Mouse (Mus musculus): ENCODE results near the gene Olfr403. TPM values are rescaled to one million over a fixed set of nuclear protein-coding genes. Genes with fewer than 3 reads are reported as not detected.
"Not testable (repeated sequence)": the region's sequence is repeated elsewhere in the genome, so short reads cannot be mapped to it uniquely, and the experiment has no call there.

Olfr403 gene
- total RNA-seq (2015; ENCODE audit: low replicate concordance) (not detected in 2 replicates), total RNA-seq (2017; ENCODE audit: low replicate concordance) (not detected in 2 replicates)

DNA sequence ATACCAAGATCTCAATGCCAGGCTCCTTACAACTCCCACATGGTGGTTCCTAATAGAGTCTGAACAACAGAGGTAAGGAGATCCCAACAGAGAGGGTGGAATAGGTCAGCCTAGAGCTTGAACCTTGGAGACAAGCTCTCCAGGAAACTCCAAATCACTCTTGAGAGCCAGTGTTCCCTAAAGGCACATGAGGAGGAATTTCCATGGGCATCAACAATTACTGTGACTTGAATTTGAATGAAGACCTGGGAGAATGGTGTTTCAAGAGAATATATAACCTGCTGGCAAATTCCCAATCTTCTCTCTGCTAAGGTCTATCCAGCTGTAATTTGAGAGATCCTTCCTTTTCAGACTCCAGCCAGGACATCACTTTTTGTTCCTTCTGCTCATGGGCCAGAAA lies at the start of gene Olfr403:
Gene Olfr403 (plus strand): TSS at position 301 of the 400 bp plus-strand sequence.
- no peak for ATAC-seq (replicated peaks; ENCODE audit: low FRiP score, poor library complexity, severe bottlenecking)

DNA sequence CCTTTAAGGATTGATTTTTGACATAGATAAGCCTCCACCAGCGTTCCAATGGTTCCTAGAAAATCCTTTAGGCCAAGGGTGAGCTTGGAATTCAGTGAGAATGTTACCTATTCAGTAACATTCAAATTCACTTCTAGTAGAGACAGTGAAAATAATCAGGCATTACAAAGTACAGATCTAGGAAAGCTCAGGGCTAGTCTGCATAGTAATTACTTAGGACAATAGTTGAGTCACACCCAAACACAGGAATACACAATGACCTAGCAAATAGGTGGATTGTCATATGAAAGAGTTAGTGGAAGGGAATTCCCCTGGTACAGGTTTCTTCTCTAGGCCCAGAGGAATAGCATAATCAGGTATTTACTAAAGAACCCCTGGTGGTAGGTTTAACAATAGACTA lies 46.0 kb upstream of the Olfr403 start:
- ATAC-seq (replicated peaks; ENCODE audit: low FRiP score, poor library complexity, severe bottlenecking) = not testable (repeated sequence)

DNA sequence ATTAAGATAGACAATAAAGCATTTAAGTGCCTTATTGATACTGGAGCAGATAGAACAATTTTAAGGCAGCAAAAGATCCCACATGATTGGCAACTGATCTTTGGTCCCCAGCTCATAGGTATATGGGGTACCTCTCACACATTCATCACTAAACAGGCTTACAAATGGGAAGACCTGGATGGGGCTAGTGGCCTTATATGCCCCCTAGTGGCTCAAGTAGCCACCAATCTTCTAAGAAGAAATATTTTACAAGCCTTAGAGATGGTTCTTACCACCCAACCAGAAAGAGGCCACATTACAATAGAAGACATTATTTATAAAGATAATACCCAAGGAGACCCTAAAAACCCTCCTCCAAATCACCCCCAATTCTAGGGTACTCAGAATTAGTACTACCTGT lies 40.2 kb upstream of the Olfr403 start:
- no peak for ATAC-seq (replicated peaks; ENCODE audit: low FRiP score, poor library complexity, severe bottlenecking)

DNA sequence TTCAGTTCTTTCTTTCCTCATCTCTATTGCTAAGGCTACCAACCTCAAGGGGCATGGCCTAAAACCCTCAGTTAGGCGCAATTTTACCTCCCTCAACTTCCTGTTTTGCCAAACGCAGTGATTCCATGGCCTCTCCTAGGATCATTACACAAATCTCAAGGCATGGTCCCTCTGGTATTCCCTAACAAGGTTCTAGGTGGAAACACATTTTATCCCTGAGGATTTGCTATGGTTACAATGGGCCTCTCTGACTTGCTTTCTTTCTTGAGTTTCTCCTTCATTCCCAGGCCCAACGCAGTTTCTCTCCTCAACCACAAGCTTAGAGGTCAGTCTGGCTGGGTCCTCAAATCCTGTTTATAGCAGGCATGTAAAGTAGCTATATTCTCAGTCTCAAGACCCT lies 32.8 kb upstream of the Olfr403 start, which contains the start of gene Olfr402:
Gene Olfr402 (plus strand): TSS at position 301 of the 400 bp plus-strand sequence.
- no peak for ATAC-seq (replicated peaks; ENCODE audit: low FRiP score, poor library complexity, severe bottlenecking)

DNA sequence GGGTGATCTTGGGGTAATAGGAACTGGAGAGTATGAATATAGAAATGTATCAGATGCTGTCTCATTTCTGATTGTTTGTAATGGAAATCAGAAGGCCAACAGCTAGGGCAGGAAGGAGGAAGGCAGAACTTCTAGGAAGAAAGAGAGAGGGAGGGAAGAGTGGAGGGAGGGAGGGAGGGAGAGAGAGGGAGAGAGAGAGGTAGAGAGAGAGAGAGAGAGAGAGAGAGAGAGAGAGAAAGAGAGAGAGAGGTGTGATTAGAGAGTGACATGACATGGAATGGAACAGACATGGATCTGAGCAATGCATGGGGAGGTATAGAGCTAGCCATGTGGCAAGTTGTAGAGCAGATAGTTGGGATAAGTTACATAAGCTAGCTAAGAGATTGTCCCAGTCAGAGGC lies 17.3 kb upstream of the Olfr403 start:
- ATAC-seq (replicated peaks; ENCODE audit: low FRiP score, poor library complexity, severe bottlenecking) = no peak

DNA sequence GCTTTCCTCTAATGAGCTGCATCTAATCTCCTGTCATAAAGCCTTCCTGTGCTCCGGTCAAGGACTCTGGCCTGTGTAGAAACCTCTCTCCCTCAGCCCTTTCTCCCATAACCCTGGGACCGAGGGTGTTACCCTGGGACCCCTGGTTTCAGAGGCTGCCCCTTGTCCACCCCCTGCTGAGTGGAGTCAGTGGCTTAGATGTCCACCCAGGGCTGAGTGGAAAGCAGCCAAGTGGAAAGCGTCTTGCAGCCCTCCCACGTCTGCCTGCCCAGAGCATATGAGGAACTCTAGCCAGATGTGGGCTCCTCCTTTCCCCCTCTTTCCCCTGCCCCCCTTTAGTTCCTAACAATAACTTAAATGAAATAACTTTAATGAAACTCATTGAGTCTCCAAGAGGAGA lies 2.9 kb upstream of the Olfr403 start:
- ATAC-seq (replicated peaks; ENCODE audit: low FRiP score, poor library complexity, severe bottlenecking) = no peak

DNA sequence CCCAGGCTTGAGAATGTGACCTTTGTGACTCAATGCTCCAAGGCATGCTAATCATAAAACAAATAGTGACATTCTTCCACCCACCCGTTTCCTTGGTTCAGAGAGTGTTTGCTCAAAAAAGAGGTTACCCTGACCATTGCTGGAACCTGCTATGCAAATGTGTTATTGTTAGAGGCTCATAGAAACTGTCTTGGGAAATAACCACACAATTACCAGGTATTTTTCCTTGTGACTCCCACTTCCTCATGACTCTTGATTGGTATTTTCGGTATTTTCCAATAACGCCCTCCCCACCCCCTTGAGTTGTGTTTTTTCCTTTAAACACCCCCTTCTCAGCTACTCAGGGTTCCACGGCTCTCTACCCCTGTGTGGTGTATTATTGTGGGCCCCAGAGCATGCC lies 2.3 kb upstream of the Olfr403 start:
- ATAC-seq (replicated peaks; ENCODE audit: low FRiP score, poor library complexity, severe bottlenecking) = no peak

DNA sequence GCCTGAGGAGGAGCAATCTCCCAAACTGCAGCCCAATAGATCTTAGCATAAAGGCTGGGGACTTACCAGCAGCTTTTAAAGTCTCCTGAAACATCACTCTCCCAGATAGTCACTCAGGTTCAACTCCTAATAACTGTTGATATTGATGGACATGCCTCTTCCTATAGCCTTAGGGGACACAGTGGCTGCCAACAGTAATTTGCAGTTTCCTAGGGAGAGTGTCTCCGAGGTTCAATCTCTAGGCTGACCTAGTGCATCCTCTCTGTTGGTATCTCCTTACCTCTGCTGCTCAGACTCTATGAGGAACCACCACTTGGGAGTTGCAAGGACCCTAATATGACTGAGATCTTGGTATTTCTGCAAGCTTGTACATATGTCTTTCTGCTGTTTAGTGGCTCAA lies 25.2 kb downstream of the Olfr403 start, which contains the start of gene Olfr43:
Gene Olfr43 (minus strand): TSS at position 101 of the 400 bp plus-strand sequence.
- ATAC-seq (replicated peaks; ENCODE audit: low FRiP score, poor library complexity, severe bottlenecking) = no peak

DNA sequence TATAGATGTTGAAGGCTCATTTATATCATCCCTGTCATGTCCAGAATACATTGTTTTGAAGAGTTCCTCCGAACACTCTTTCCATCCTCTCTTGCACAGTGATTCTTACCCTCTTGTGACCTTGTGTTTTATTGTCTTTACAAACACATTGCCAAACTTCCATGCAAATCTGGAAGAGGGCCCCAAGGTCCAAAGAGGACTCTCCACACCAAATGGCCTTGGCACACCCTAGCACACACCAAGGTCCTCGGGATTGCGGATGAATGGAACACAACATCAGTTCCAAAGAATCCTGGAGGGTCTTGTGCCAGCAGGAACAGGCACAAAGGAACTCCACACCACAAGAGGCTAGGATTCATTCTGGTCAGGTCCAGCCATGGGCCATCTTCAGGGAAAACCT lies 55.2 kb downstream of the Olfr403 start:
- ATAC-seq (replicated peaks; ENCODE audit: low FRiP score, poor library complexity, severe bottlenecking) = no peak

Other genes with a start within 250 kb of the Olfr403 start
- not detected in 2 replicates for gene Olfr23, start 249.6 kb upstream of the Olfr403 start, total RNA-seq (2015; ENCODE audit: low replicate concordance)
- not detected in 2 replicates for gene Olfr23, start 249.6 kb upstream of the Olfr403 start, total RNA-seq (2017; ENCODE audit: low replicate concordance)
- gene Olfr397, start 225.4 kb upstream of the Olfr403 start, total RNA-seq (2015; ENCODE audit: low replicate concordance) = not detected in 2 replicates
- gene Olfr397, start 225.4 kb upstream of the Olfr403 start, total RNA-seq (2017; ENCODE audit: low replicate concordance) = not detected in 2 replicates
- not detected in 2 replicates for gene Olfr398, start 195.8 kb upstream of the Olfr403 start, total RNA-seq (2015; ENCODE audit: low replicate concordance)
- not detected in 2 replicates for gene Olfr398, start 195.8 kb upstream of the Olfr403 start, total RNA-seq (2017; ENCODE audit: low replicate concordance)
- gene Olfr139, start 129.7 kb upstream of the Olfr403 start, total RNA-seq (2015; ENCODE audit: low replicate concordance) = not detected in 2 replicates
- gene Olfr139, start 129.7 kb upstream of the Olfr403 start, total RNA-seq (2017; ENCODE audit: low replicate concordance) = not detected in 2 replicates
- not detected in 2 replicates for gene Olfr399, start 129.6 kb upstream of the Olfr403 start, total RNA-seq (2015; ENCODE audit: low replicate concordance)
- not detected in 2 replicates for gene Olfr399, start 129.6 kb upstream of the Olfr403 start, total RNA-seq (2017; ENCODE audit: low replicate concordance)
- not detected in 2 replicates for gene Zfp616, start 116.3 kb upstream of the Olfr403 start, total RNA-seq (2015; ENCODE audit: low replicate concordance)
- not detected in 2 replicates for gene Zfp616, start 116.3 kb upstream of the Olfr403 start, total RNA-seq (2017; ENCODE audit: low replicate concordance)
- gene Olfr401, start 72.5 kb upstream of the Olfr403 start, total RNA-seq (2015; ENCODE audit: low replicate concordance) = not detected in 2 replicates
- not detected in 2 replicates for gene Olfr401, start 72.5 kb upstream of the Olfr403 start, total RNA-seq (2017; ENCODE audit: low replicate concordance)
- gene Olfr402, start 32.7 kb upstream of the Olfr403 start, total RNA-seq (2015; ENCODE audit: low replicate concordance) = not detected in 2 replicates
- not detected in 2 replicates for gene Olfr402, start 32.7 kb upstream of the Olfr403 start, total RNA-seq (2017; ENCODE audit: low replicate concordance)
- not detected in 2 replicates for gene Olfr43, start 25.1 kb downstream of the Olfr403 start, total RNA-seq (2015; ENCODE audit: low replicate concordance)
- gene Olfr43, start 25.1 kb downstream of the Olfr403 start, total RNA-seq (2017; ENCODE audit: low replicate concordance) = not detected in 2 replicates
- gene Olfr406, start 73.6 kb downstream of the Olfr403 start, total RNA-seq (2015; ENCODE audit: low replicate concordance) = not detected in 2 replicates
- not detected in 2 replicates for gene Olfr406, start 73.6 kb downstream of the Olfr403 start, total RNA-seq (2017; ENCODE audit: low replicate concordance)
- gene Olfr59, start 97.5 kb downstream of the Olfr403 start, total RNA-seq (2015; ENCODE audit: low replicate concordance) = not detected in 2 replicates
- not detected in 2 replicates for gene Olfr59, start 97.5 kb downstream of the Olfr403 start, total RNA-seq (2017; ENCODE audit: low replicate concordance)
- gene Olfr410, start 151.8 kb downstream of the Olfr403 start, total RNA-seq (2015; ENCODE audit: low replicate concordance) = not detected in 2 replicates
- gene Olfr410, start 151.8 kb downstream of the Olfr403 start, total RNA-seq (2017; ENCODE audit: low replicate concordance) = not detected in 2 replicates
- not detected in 2 replicates for gene Olfr411, start 166.4 kb downstream of the Olfr403 start, total RNA-seq (2015; ENCODE audit: low replicate concordance)
- gene Olfr411, start 166.4 kb downstream of the Olfr403 start, total RNA-seq (2017; ENCODE audit: low replicate concordance) = not detected in 2 replicates
- gene Olfr412, start 175.8 kb downstream of the Olfr403 start, total RNA-seq (2015; ENCODE audit: low replicate concordance) = not detected in 2 replicates
- not detected in 2 replicates for gene Olfr412, start 175.8 kb downstream of the Olfr403 start, total RNA-seq (2017; ENCODE audit: low replicate concordance)